ENCODE assay signal across 8 mouse cellular contexts in genomic region chr14:16364161-16364831, GRCm38 (mm10). TPM values are rescaled to one million over a fixed set of nuclear protein-coding genes. Genes with fewer than 3 reads are reported as not detected.
DNase-seq lines count a peak whose midpoint lies in the region; ATAC-seq and TF ChIP-seq lines count a peak whose summit lies in the region.

No protein-coding gene starts in this region.

- H3K9me3 ChIP-seq in limb, embryonic 13.5 days, result no peaks in the 10 kb centered on the region
- no peaks in the 10 kb centered on the region for H3K9me3 ChIP-seq in midbrain, embryonic 14.5 days (ENCODE audit: control insufficient read depth, low read length)

- H3K36me3 ChIP-seq in limb, embryonic 13.5 days, result no peaks in the 10 kb centered on the region
- no peaks in the 10 kb centered on the region for H3K36me3 ChIP-seq in midbrain, embryonic 14.5 days (ENCODE audit: control insufficient read depth, insufficient read depth, low read length)

- 0% methylated on average over 25 of the region's 32 CpGs for WGBS in limb, embryonic 13.5 days
- under 1% methylated on average over 26 of the region's 32 CpGs for WGBS in midbrain, embryonic 14.5 days

- ATAC-seq in limb, embryonic 13.5 days (ENCODE audit: low FRiP score, low read depth), result peak; percentile 55
- ATAC-seq in midbrain, embryonic 14.5 days (ENCODE audit: low FRiP score, low TSS enrichment), result peak; percentile 63

- peak overlapping the region; percentile 61 for H3K27ac ChIP-seq in cortical plate, adult 2 months (ENCODE audit: insufficient read depth, low read length)
- peak overlapping the region; percentile 98 for H3K27ac ChIP-seq in limb, embryonic 13.5 days
- H3K27ac ChIP-seq in midbrain, embryonic 14.5 days (replicated peaks; ENCODE audit: low read depth, low read length), result peak overlapping the region; percentile 100

- no peak for TF ChIP-seq CTCF in cortical plate, adult 2 months (IDR thresholded peaks at IDR 0.05; ENCODE audit: extremely low read depth, insufficient read depth, low read length)

- no peak for TF ChIP-seq POLR2A in cortical plate, adult 2 months (IDR thresholded peaks at IDR 0.05; ENCODE audit: extremely low read depth, insufficient read depth, low read length)

- H3K27me3 ChIP-seq in limb, embryonic 13.5 days, result no peaks in the 10 kb centered on the region
- H3K27me3 ChIP-seq in midbrain, embryonic 14.5 days (ENCODE audit: control insufficient read depth, insufficient read depth, low read length), result no peaks in the 10 kb centered on the region

- peak overlapping the region; percentile 82 for H3K9ac ChIP-seq in limb, embryonic 13.5 days
- peak overlapping the region; percentile 71 for H3K9ac ChIP-seq in midbrain, embryonic 14.5 days (replicated peaks; ENCODE audit: low read length)

- peak overlapping the region; percentile 79 for H3K4me2 ChIP-seq in limb, embryonic 13.5 days (replicated peaks)
- peak overlapping the region; percentile 67 for H3K4me2 ChIP-seq in midbrain, embryonic 14.5 days (ENCODE audit: low read length)

- peak; percentile 67 for DNase-seq in 416B (ENCODE audit: low read depth)
- DNase-seq in adrenal gland, adult (ENCODE audit: inconsistent age in 2 of 2, low spot score in 1 of 2), result peak; percentile 64 to 90
- DNase-seq in heart, adult 11 months, result peak; percentile 94
- DNase-seq in kidney, adult 11 months, result peak; percentile 83
- DNase-seq in midbrain, embryonic 14.5 days, result peak; percentile 83
- DNase-seq in spleen, postnatal 4 days (ENCODE audit: low spot score in 2 of 2), result peak; percentile 69 to 85

- peaks cover 4% of the 10 kb centered on the region for H3K4me1 ChIP-seq in cortical plate, adult 2 months (ENCODE audit: control insufficient read depth, insufficient read depth, low read length)
- H3K4me1 ChIP-seq in limb, embryonic 13.5 days, result peaks cover 24% of the 10 kb centered on the region
- H3K4me1 ChIP-seq in midbrain, embryonic 14.5 days (ENCODE audit: control insufficient read depth, insufficient read depth, low read length), result peaks cover 17% of the 10 kb centered on the region

- H3K4me3 ChIP-seq in cortical plate, adult 2 months (ENCODE audit: insufficient read depth, low read length), result peak overlapping the region; percentile 83
- H3K4me3 ChIP-seq in limb, embryonic 13.5 days, result peak overlapping the region; percentile 92
- H3K4me3 ChIP-seq in midbrain, embryonic 14.5 days (replicated peaks; ENCODE audit: low read depth, low read length), result peak overlapping the region; percentile 95

RNA-seq across cellular contexts. Expression of gene Top2b, which starts 0.7 kb away (rescaled TPM):
- polyA plus RNA-seq in cortical plate, adult 2 months (2012; rRNA removed), result 38.0 and 43.9 TPM in 2 replicates
- 66.0 and 69.8 TPM in 2 replicates for polyA plus RNA-seq in limb, embryonic 13.5 days (2015; fragmentation: Nextera tagmentation; extraction: Ambion mirVana)
- polyA plus RNA-seq in midbrain, embryonic 14.5 days (2014; fragmentation: Nextera tagmentation; extraction: Ambion mirVana), result 125 and 207 TPM in 2 replicates

Comparison
In these comparisons a context has a peak if more than half of its experiments do, and no peak if none do; other contexts are left out.
1. Peak in every context shown above with its lines: DNase-seq, ATAC-seq, H3K4me3 ChIP-seq and H3K27ac ChIP-seq.